Mouse (Mus musculus) fat pad, adult 2 months (tissue): ENCODE measurements around the gene Bicc1.
"Not testable (repeated sequence)": the region's sequence is repeated elsewhere in the genome, so short reads cannot be mapped to it uniquely, and the experiment has no call there.

ENCODE experiments used
- DNase-seq: peaks from one replicate; pipeline ENCODE4 v3.0.0-alpha.2; 2011; ENCODE audit warnings: low read depth, low spot score; ENCODE audit errors: extremely low read depth

Gene Bicc1

DNA sequence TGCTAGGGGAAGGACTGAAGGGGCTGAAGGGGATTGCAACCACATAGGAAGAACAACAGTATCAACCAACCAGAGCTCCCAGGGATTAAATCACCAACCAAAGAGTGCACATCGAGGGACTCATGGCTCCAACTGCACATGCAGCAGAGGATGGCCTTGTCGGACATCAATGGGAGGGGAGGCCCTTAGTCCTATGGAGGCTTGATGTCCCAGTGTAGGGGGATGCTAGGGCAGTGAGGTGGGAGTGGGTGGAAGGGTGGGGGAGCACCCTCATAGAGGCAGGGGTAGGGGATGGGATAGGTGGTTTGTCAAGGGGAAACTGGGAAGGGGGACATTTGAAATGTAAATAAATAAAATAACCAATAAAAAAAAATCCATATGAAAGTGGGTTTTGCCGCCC is 152.5 kb downstream of the Bicc1 start:
- DNase-seq, result no peak

DNA sequence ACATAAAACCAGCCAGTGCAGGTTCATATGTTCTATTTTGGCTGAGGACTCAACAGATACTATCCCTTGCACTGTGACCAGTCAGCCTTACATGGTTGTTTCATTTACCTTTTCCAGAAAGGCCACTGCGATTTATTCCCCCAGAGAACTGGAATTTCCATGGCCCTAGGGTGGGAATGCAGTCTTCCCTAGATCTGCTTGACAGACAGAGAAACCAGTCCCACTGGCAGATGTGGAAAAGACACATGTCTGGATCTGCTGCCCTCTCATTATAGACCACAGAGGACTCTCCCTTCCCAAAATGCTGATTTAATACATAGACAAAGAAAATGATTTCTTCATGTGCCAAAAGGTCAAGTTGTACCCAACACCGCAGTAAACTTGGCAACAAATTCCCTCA is 156.6 kb downstream of the Bicc1 start:
- DNase-seq, result no peak

- no peak for DNase-seq
These were observed 157.3 kb downstream of the Bicc1 start for GRCm38 (mm10) chr10:71002186-71002585.

GRCm38 (mm10) chr10:70998136-70998535 is 161.4 kb downstream of the Bicc1 start:
- DNase-seq, result no peak

- no peak for DNase-seq
These were observed 163.4 kb downstream of the Bicc1 start for GRCm38 (mm10) chr10:70996051-70996450.

DNA sequence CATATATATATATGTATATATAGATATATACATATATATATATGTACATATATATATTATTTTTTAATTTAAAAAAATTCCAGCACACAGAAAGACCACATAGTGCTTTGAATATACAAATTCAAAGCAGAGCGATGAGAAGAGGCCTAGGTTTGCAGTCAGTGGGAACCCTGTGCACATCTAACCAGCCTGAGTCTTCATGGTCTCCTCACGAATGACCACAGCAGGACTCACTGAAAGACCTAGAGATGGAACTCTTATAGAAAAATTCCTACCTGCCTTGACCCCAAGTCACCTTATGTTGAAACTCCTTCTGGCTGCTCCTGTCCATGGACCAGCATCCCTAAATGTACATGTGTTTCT is 165.4 kb downstream of the Bicc1 start:
- no peak for DNase-seq

DNA sequence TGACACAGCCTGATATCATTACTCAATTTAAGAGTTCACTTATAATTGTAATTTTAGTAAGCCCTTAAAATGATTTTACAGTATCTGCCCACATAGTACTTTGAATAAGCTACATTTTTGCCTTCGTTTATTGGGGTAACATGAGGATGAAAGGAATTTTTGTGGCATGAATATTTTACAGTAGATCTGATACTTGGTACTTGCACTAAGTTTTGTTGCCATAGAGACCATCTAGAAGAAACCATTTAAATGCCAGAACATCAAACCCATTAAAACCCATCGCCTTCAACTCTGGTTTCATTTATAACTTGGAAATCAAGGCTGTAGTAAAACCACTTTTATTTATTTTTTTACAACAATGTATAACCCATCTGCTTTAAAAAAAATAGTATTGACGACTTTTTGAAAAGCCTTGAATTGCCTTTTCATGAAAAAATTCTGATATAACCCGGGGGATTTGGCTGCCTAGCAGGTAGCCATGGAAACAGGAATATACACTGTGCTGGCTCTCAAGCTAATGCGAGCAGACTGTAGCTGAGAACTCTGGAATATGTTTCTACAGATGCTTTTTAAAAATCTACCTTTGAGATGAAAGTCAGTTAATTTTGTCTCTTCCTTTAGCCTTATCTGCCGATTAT is 165.9 kb downstream of the Bicc1 start:
- DNase-seq, result no peak

GRCm38 (mm10) chr10:70987396-70987795 is 172.1 kb downstream of the Bicc1 start:
- no peak for DNase-seq

DNA sequence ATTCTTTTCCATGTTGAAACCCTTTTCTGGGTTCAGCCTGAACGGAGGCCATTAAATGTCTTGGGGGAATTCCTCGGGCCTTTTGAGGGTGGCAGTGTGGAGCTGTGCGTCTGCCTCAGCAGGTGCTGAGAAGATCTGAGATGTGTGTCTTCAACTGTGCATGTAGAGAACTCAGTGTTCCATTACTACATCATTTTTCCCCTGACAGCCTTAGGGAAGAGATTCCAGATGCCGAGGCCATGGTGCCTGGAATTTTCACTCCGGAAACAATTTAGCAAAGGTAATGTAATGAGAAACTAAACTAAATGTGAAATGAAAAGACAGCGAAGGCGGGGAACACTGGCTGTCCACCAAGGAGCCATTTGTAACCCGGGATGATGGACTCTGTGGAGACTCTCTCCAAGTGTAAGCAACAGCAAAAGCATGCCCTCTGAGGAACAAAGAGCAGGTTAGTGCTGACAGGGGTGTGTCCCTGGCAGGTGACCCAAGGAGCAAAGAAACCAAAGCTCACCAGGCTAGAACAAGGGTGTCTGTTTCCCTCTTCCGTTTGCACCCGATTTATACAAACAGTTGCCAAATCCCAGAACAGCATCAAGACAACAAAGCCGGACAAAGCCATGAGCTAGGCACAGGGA is 176.3 kb downstream of the Bicc1 start:
- no peak for DNase-seq

DNA sequence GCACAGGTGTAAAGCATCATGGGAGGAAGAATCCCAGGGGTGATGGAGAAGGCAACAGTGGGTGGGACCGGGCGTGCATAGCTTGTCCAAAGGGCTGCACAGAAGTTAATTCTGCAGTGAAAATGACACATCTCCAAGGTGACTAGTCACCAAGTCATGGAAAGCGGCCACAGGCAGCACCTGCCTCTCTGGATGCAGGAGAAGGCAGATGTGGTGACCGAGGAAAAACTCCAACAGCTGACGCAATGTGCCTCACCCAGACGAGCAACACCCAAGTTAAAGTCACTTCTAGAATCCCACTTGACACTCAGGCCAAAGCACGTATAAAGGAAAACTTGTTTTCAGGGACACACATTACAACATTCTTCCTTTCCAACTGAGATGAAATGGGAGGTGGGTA is 177.3 kb downstream of the Bicc1 start:
- no peak for DNase-seq

- DNase-seq, result no peak
These were observed 179.8 kb downstream of the Bicc1 start for GRCm38 (mm10) chr10:70979657-70980056.

DNA sequence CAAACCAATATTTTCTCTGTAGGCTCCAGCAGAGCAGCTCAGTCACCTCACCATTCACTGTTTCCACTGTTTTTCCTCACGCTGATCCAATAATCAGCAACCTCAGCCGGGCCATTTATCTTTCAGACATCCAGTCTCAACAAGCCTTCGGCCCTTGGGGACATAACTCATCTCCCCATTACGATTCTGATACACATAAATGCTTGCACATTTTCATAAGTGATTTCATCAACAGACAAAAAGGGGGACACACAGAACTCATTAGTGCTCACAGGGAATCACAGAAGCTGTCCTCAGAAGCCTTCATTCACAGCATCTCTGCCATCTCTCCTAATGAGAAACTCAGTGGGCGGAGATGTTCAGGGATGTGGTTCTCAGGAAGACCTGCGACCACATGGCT is 182.4 kb downstream of the Bicc1 start:
- DNase-seq, result no peak

- DNase-seq, result no peak
These were observed 182.9 kb downstream of the Bicc1 start for GRCm38 (mm10) chr10:70976633-70977032.

DNA sequence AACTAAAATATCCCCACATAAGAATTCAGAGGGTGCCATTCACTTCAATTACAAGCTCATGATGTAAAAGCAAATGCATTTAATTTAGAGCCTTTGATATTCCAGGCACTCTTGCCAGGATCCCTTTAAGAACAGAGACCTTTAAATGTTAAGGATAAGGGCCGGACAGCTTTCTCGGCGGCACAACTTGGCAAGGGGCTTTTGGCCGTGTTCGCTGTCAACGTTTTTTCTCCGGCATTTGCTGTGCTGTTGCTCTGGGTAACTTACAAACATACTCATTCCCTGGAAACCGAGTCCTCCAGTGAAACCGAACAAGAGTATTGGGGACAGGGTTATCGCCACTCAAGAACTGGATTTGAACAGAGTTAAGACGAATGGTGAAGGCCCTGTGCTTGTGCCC is 188.3 kb downstream of the Bicc1 start:
- no peak for DNase-seq

DNA sequence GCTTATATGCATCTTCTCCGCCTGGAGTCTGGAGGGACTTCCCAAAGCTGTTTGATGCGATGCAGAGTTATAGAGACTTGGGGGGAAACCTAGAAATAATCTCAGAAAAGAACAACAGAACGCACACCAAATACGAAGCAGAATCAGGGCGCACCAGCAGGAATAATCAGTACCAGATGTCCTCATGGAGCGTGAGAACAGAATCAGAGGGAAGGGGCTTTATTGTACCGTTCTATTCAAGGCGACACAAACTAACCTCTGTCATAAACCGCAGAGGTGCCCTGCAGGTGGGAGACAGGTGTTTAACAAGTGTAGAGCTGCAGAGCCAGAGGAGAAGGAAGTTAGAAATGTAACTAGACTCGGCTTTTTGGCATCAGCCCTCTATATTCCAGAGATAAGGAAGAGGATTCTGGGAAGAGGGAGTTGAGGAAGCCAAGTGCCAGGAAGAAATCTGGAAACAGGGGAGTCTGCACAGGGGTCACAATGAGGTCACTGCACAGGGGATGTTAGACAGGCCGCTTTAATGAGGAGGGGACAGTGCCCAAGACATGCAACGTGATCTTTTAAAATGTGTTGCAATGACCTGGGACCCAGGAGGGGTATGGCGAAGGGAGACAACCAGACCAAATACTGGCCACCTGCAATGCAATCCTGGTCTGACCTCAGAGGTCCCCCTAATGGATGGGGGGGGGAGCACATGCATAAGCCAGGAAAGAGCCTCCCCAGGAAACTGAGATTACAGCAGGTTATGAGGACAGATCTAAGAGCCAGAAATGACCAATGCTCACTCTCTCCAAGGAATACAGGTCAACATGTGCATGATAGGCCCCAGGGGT is 190.4 kb downstream of the Bicc1 start:
- no peak for DNase-seq

DNA sequence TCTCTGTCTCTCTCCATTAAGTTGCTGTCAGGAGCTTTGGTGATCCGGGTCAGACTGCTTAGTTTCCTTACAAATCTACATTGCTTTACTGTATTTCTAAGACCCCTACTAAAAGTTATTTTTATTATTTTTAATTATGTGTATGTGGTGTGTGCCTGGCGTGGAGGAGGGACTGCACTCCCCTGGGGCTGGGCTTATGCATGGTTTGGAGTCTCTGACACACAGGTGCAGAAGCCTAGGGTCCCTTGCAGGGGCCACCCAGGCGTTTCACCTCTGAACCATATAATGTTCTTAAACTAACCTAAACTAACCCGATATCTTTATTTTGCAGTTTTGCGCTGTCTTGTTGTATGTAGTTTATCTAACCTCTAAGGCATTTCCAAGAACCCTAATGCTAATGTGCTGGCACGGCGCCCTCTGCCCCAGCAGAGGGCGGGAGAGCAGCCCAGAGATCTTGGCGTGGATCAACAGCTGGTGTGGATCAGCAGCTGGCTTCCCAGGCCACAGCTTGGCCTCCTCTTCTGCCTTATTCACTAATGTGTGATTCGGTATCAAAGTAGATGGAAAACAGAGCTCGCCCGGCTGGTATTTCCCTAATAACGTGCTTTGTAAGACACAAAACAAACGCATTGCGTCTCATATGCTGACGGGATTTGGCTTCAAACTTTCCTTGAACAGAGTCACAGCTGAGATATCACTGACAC is 192.7 kb downstream of the Bicc1 start:
- DNase-seq, result no peak

DNA sequence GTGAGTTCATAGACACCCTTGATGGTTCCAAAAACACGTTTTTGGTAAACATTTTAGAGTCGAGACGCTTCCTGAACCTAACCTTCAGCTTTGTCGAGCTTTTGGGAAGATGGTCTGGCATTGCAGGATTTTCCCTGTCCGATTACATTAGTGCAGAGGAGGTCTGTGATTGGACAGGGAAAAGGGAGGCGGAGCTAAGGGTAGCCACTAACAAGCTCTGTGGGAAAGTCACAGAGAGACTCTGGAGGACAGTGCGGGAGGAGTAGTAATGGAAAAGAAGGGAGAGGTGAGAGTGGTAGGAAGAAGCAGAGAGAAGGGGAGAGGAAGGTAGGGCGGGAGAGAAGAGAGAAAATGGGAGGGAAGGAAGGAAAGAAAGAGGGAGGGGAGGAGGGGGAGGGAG is 194.8 kb downstream of the Bicc1 start:
- no peak for DNase-seq

- no peak for DNase-seq
These were observed 195.8 kb downstream of the Bicc1 start for GRCm38 (mm10) chr10:70963599-70964193.

- no peak for DNase-seq
These were observed 197.9 kb downstream of the Bicc1 start for GRCm38 (mm10) chr10:70961641-70962040.

GRCm38 (mm10) chr10:70960396-70960795 is 199.1 kb downstream of the Bicc1 start:
- not testable (repeated sequence) for DNase-seq

- no peak for DNase-seq
These were observed 206.7 kb downstream of the Bicc1 start for GRCm38 (mm10) chr10:70952770-70953147.
